Mouse (Mus musculus) heart, embryonic 10.5 days (tissue): ENCODE results near the gene Gm9789. TPM values are rescaled to one million over a fixed set of nuclear protein-coding genes. Genes with fewer than 3 reads are reported as not detected.
"Not testable (repeated sequence)": the region's sequence is repeated elsewhere in the genome, so short reads cannot be mapped to it uniquely, and the experiment has no call there.

ENCODE experiments used
- DNase-seq: peaks from one replicate; pipeline ENCODE4 v3.0.0-alpha.2; 2017; ENCODE audit warnings: low spot score
- H3K27ac ChIP-seq: fragments of 300-500 bp; sonication (generic); 2 replicates; pipeline ENCODE4 v1.5.1; 2016; ENCODE audit warnings: mild to moderate bottlenecking
- H3K27me3 ChIP-seq: fragments of 300-500 bp; sonication (generic); 2 replicates; pipeline ENCODE4 v1.6.1; 2016; ENCODE audit warnings: mild to moderate bottlenecking; ENCODE audit not compliant: poor library complexity, insufficient read depth, severe bottlenecking
- H3K36me3 ChIP-seq: fragments of 300-500 bp; sonication (generic); 2 replicates; pipeline ENCODE4 v1.6.1; 2016; ENCODE audit warnings: mild to moderate bottlenecking, moderate library complexity
- H3K4me1 ChIP-seq: fragments of 300-500 bp; sonication (generic); 2 replicates; pipeline ENCODE4 v1.6.1; 2016; ENCODE audit warnings: mild to moderate bottlenecking
- H3K4me3 ChIP-seq: fragments of 300-500 bp; sonication (generic); 2 replicates; pipeline ENCODE4 v1.5.1; 2016; ENCODE audit warnings: mild to moderate bottlenecking, moderate library complexity
- H3K9me3 ChIP-seq: fragments of 300-500 bp; sonication (generic); 2 replicates; pipeline ENCODE4 v1.6.1; 2016; ENCODE audit warnings: mild to moderate bottlenecking, moderate library complexity
- WGBS: fragments of 180-500 bp; shearing (Covaris S2); methylation state at CpG from one replicate; pipeline ENCODE4 v1.1.7; 2016; 5-methylcytosine and 5-hydroxymethylcytosine counted together
- polyA plus RNA-seq: library from polyadenylated mRNA; unstranded; fragments of >200 nt; fragmentation: Nextera tagmentation; extraction: Ambion mirVana; gene quantifications from 2 replicates; pipeline ENCODE4 v1.2.1, GENCODE M21; 2016

Gene Gm9789
- polyA plus RNA-seq = not detected in 2 replicates

DNA sequence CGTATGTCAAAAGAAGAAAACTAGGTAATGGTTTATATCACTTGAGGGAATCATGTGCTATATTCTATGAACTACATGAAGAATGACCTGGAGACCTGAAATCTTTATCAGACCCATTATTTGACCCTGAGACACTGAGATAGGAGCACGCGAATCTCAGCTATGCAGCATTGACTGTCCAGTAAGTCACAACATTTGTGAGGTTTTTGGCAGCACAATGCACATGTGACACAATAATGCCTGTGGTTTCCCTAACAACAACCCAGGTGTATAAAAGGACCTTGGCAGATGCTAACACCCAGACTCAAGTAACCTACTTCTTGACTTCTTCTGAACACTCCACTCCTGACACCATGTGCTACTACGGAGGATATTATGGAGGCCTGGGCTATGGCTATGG is at the start of gene Gm9789:
TSS of gene Gm9789 (plus strand) at position 301 of the 400 bp plus-strand sequence.
- Histone ChIP-seq H3K27me3 (no peaks in the 10 kb centered on the region), H3K9me3 (0 out of 2 replicates have a peak, but pooled peaks cover 6% of the 10 kb centered on the region), H3K4me3 (no peak within 1 kb of the TSS), H3K27ac (no peak within 1 kb of the TSS), H3K4me1 (no peaks in the 10 kb centered on the region), H3K36me3 (no peaks in the 10 kb centered on the region)
- no peak for DNase-seq
- WGBS = 81% methylated on average over 4 of the region's 4 CpGs

DNA sequence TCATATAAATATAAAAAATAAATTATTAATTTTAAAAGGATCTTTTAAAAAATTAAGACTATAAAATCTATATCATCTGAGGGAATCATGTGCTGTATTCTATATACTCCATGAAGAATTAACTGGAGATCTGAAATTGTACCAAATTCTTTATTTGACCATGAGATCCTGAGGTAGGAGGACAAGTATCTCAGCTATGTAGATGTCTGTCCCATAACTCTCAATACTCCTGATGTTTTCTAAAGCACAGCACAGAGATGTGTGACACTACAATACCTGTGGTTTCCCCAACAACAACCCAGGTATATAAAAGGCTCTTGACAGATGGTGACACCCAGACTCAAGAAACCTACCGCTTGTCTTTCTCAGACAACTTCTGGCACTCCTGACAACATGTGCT is 17.2 kb upstream of the Gm9789 start, which contains the start of gene Gm6358:
TSS of gene Gm6358 (plus strand) at position 301 of the 400 bp plus-strand sequence.
- no peaks in the 10 kb centered on the region for H3K4me1 ChIP-seq
- H3K9me3 ChIP-seq = no peaks in the 10 kb centered on the region; the same call in 1 of the 2 replicates
- 86% methylated on average over 1 of the region's 1 CpGs for WGBS
- no peak within 1 kb of the TSS for H3K27ac ChIP-seq
- no peaks in the 10 kb centered on the region for H3K36me3 ChIP-seq
- no peaks in the 10 kb centered on the region for H3K27me3 ChIP-seq
- DNase-seq = no peak
- no peak within 1 kb of the TSS for H3K4me3 ChIP-seq

DNA sequence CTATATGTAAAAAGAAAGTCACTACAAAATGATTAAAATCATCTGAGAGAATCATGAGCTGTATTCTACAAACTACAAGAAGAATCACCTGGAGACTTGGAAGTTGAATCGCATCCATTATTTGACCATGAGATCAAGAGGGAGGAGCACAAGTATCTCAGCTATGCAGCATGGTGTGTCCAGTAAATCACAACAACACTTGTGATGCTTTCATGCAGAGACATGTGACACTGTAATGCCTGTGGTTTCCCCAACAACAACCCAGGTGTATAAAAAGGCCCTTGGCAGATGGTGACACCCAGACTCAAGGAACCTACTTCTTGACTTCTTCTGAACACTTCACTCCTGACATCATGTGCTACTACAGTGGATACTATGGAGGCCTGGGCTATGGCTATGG is 7.0 kb upstream of the Gm9789 start, which contains the start of gene Gm10061:
TSS of gene Gm10061 (plus strand) at position 301 of the 400 bp plus-strand sequence.
- no peaks in the 10 kb centered on the region for H3K4me1 ChIP-seq
- DNase-seq = no peak
- H3K27me3 ChIP-seq = no peaks in the 10 kb centered on the region
- H3K9me3 ChIP-seq = 0 out of 2 replicates have a peak, but pooled peaks cover 6% of the 10 kb centered on the region
- H3K36me3 ChIP-seq = no peaks in the 10 kb centered on the region
- 90% methylated on average over 1 of the region's 1 CpGs for WGBS
- H3K27ac ChIP-seq = no peak within 1 kb of the TSS
- H3K4me3 ChIP-seq = no peak within 1 kb of the TSS

- DNase-seq = not testable (repeated sequence)
These were observed 11.4 kb downstream of the Gm9789 start, which contains the start of gene Gm7735 for GRCm38 (mm10) chr16:89169190-89169589. TSS of gene Gm7735 (plus strand) at chr16:89169490.

DNA sequence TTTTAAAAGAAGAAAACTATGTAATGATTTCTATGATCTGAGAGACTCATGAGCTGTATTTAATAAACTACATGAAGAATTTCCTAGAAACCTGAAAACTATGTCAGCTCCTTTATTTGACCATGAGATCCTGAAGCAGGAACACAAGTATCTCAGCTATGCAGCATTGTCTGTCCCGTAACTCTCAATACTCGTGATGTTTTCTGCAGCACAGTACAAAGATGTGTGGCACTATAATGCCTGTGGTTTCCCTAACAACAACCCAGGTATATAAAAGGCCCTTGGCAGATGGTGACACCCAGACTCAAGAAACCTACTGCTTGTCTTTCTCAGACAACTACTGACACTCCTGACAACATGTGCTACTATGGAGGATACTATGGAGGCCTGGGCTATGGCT is 16.7 kb downstream of the Gm9789 start, which contains the start of gene 1110057P08Rik:
TSS of gene 1110057P08Rik (plus strand) at position 301 of the 400 bp plus-strand sequence.
- Histone ChIP-seq H3K4me3 (no peak within 1 kb of the TSS), H3K4me1 (no peaks in the 10 kb centered on the region), H3K27ac (no peak within 1 kb of the TSS), H3K36me3 (no peaks in the 10 kb centered on the region), H3K27me3 (no peaks in the 10 kb centered on the region), H3K9me3 (no peaks in the 10 kb centered on the region)
- DNase-seq = no peak
- 79% methylated on average over 2 of the region's 2 CpGs for WGBS

More at GRCm38 (mm10) chr16:89169190-89169589, 11.4 kb downstream of the Gm9789 start, which contains the start of gene Gm7735:
- not testable (repeated sequence) for H3K27ac ChIP-seq, H3K4me3 ChIP-seq, H3K36me3 ChIP-seq, H3K27me3 ChIP-seq, H3K9me3 ChIP-seq, H3K4me1 ChIP-seq

GRCm38 (mm10) chr16:89188621-89189020 is 30.9 kb downstream of the Gm9789 start:
- H3K36me3 ChIP-seq = no peaks in the 10 kb centered on the region
- H3K9me3 ChIP-seq = no peaks in the 10 kb centered on the region
- no peak overlapping the region for H3K27ac ChIP-seq
- H3K4me3 ChIP-seq = no peak overlapping the region
- DNase-seq = no peak
- H3K4me1 ChIP-seq = no peaks in the 10 kb centered on the region
- H3K27me3 ChIP-seq = no peaks in the 10 kb centered on the region
- 80% methylated on average over 4 of the region's 4 CpGs for WGBS

DNA sequence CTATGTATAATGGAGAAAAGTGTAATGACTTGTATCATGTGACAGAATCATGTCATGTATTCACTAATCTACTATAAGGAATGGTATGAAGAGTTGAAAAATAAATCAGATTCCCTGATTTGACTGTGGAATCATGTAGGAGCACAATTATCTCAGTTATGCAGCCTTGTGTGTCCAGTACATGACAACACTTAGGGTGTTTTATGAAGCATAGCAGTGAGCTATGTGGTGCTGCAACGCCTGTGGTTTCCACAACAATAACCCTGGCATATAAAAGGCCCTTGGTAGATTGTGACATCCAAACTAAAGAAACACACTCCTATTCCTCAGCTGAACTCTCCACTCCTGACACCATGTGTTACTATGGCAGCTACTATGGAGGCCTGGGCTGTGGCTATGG is 47.8 kb downstream of the Gm9789 start, which contains the start of gene Krtap20-2:
TSS of gene Krtap20-2 (plus strand) at position 301 of the 400 bp plus-strand sequence.
- H3K4me3 ChIP-seq = no peak within 1 kb of the TSS
- H3K36me3 ChIP-seq = no peaks in the 10 kb centered on the region
- no peaks in the 10 kb centered on the region for H3K27me3 ChIP-seq
- no peak for DNase-seq
- no peak within 1 kb of the TSS for H3K27ac ChIP-seq
- 64% methylated on average over 1 of the region's 1 CpGs for WGBS
- no peaks in the 10 kb centered on the region for H3K4me1 ChIP-seq
- 0 out of 2 replicates have a peak, but pooled peaks cover 2% of the 10 kb centered on the region for H3K9me3 ChIP-seq

Other genes with a start within 250 kb of the Gm9789 start
- gene Krtap19-9b, start 225.7 kb upstream of the Gm9789 start, polyA plus RNA-seq = not detected in 2 replicates
- gene Krtap16-3, start 195.1 kb upstream of the Gm9789 start, polyA plus RNA-seq = not detected in 2 replicates
- not detected in 2 replicates for gene Krtap22-2, start 147.2 kb upstream of the Gm9789 start, polyA plus RNA-seq
- gene Gm10229, start 142.7 kb upstream of the Gm9789 start, polyA plus RNA-seq = not detected in 2 replicates
- gene Krtap6-1, start 126.3 kb upstream of the Gm9789 start, polyA plus RNA-seq = not detected in 2 replicates
- gene Gm10228, start 116.5 kb upstream of the Gm9789 start, polyA plus RNA-seq = not detected in 2 replicates
- not detected in 2 replicates for gene Krtap6-5, start 110.1 kb upstream of the Gm9789 start, polyA plus RNA-seq
- not detected in 2 replicates for gene 1110025L11Rik, start 94.0 kb upstream of the Gm9789 start, polyA plus RNA-seq
- not detected in 2 replicates for gene Krtap6-3, start 73.9 kb upstream of the Gm9789 start, polyA plus RNA-seq
- not detected in 2 replicates for gene Gm6358, start 17.1 kb upstream of the Gm9789 start, polyA plus RNA-seq
- not detected in 2 replicates for gene Gm10061, start 6.9 kb upstream of the Gm9789 start, polyA plus RNA-seq
- not detected in 2 replicates for gene Gm7735, start 11.5 kb downstream of the Gm9789 start, polyA plus RNA-seq
- not detected in 2 replicates for gene 1110057P08Rik, start 16.8 kb downstream of the Gm9789 start, polyA plus RNA-seq
- not detected in 2 replicates for gene Krtap20-2, start 47.9 kb downstream of the Gm9789 start, polyA plus RNA-seq
- gene Krtap21-1, start 245.9 kb downstream of the Gm9789 start, polyA plus RNA-seq = not detected in 2 replicates